Mouse (Mus musculus) cerebellum, adult 11 months (tissue): ENCODE measurements around the gene Lta.

Experiments used
- DNase-seq: peaks from one replicate; pipeline ENCODE4 v3.0.0; 2022

Gene Lta

GRCm38 (mm10) chr17:35204494-35205379 is at the start of gene Lta:
Gene Lta (minus strand): TSS chr17:35205351.
- no peak for DNase-seq

GRCm38 (mm10) chr17:35254241-35255098 is 49.3 kb upstream of the Lta start:
- DNase-seq: no peak

DNA sequence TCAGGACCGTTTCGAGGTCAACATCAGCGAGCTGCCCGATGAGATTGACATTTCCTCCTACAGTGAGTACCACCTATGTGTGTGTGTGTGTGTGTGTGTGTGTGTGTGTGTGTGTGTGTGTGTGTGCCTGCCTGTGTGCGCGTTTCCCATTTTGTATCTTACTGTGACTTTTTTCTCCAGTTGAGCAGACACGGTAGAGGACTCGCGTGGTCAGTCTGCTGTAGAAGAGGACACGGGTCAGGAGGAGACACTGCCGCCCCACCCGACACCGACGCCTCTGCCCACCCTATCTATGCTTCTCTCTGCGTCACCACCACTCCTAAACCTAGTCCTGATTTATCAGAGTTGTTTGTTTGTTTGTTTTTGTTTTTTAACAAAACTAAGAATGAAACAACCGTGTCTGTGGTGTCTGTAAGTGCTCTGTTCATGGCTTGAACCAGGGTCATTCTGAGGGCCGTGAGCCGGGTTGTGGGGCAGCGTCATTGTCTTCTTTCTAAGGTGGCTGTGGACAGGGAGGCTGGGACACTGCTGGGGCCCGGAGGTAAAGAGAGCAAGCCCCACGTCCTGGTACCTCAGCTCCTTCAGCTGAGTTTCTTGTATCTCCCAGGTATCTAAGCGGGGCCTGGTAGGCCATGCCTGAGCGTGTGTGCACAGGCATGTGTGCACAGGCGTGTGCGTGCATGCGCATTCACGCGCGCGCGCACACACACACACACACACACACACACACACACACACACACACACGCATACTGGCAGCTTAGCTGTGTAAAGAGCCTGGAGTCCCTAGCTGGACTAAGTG is 48.3 kb upstream of the Lta start:
- DNase-seq: no peak

GRCm38 (mm10) chr17:35252619-35253292 is 47.6 kb upstream of the Lta start:
- no peak for DNase-seq

DNA sequence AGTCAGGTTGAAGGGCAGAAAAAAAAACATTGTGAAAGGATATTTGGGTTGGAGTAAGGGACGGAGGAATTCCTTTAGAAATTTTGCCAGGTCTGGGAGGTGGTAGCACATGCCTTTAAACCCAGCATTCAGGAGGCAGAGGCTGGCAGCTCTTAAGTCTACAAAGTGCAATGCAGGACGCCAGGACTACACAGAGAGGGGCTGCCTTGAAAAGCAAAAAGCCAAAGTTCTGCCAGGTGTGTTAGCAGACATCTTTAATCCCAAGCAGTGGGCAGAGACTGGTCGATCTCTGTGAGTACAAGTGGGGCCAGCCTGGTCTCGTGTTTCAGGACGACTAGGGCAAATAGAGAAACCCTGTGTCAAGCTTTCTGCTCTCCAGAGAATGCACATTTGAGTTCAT is 46.8 kb upstream of the Lta start:
- no peak for DNase-seq

GRCm38 (mm10) chr17:35251162-35251719 is 46.1 kb upstream of the Lta start:
- DNase-seq: no peak

DNA sequence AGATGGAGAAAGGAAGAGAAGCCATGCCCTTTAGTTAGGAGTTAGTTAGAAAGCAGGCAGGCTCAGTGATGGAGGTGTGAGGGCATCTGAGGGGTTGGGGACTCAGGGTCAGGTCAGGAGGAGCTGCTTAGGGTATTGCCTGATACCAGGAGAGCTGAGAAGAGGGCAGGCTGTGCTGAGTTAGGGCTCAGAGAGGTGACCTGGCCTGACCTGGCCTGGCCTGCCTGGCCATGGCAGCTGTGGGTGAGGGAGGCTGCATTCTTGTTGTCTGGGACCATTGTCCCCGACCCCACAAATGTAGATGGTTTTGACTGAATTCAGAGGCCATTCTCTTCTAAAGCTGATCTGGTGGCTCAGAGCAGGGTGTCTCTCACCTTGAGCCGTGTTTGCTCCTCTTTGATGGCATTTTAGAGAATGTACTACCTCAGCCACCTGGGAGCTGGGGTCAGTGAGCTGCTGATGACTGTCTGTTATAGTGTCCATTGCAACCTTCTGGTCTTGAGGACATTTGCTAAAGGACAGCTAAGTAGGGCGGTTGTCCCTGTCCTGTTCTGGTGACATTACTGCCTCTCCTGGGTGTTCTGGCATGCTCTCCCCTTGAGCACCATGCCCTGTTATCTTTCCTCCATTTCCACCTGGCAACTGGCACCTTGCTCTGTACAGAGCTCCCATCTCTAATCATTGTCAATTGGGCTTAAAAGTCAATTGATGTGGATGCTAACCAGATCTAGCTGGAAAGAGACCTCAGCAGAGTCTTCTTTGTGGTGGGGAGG is 45.4 kb upstream of the Lta start:
- DNase-seq: no peak

DNA sequence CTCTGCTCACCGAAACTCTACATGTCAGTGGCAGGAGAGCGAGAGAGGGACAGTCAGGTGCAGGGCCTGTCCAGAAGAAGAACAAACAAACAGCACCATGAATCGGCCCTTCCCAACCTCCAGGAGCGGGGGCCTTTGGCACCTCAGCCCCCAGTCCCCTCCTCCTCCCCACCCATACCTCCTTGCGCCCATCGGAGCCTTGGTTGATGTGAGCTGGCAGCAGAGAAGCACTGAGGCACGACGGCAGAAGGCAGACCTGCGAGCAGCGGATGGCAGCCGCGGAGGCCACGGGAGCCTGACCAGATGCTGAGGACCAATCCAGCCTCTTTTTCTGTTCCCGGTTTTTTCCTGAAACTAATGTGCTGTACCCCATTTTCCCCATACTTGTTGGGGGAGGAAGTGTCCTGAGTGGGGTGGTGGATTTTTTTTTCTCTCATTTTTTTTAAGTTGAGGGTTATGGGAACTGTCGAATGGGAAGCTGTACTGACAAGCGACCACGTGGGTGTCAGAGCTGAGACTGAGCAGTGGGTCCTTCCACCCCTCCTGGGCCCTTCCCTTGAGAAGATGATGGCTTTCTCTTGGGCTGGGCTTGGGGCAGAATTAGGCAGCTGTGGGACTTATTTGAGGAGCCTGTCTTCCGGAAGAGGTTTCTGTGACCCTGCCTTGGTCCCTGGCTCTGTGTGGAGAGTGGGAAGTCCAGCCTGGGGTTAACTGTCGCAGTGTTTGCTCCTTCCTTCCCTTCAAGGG is 44.5 kb upstream of the Lta start:
- DNase-seq: no peak

DNA sequence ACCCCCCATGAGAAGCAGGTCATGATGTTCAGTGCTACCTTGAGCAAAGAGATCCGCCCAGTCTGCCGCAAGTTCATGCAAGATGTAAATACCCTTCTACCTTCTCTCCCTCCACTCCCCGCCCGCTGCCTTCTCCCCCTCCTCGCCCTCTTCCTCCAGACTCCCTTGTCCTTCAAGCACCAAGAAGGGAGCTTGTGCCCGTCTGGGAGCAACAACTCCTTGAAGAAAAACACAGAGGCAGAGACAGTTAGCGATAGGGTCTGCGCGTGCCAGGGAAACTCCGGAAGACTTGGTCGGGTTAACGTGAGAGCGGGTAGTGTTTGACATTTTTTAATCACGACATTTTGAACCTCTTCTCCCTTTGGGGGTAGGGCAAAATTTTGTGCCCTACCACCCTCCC is 43.8 kb upstream of the Lta start:
- DNase-seq: no peak

- no peak for DNase-seq
These were observed 42.0 kb upstream of the Lta start for GRCm38 (mm10) chr17:35247144-35247543.

- DNase-seq: no peak
These were observed 40.8 kb upstream of the Lta start for GRCm38 (mm10) chr17:35245731-35246623.

DNA sequence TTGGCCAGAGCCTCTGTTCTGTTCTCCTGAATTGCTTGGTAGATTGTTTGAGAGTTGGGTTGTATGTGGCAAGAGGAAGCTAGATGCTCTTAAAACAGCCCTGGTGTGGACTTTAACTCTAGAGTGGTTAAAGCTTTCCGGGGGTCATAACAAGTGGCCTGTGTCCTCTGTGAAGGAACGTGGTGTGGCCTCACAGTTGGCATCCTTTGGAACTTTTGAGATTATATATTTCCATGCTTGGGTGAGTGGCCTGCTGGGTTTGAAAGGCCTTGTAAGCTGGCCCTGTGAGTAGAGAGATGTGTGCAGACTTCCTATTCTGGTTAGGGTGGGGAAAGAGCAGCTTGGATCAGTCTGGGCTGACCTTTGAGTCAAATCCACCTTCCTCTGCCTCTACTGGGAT is 39.8 kb upstream of the Lta start:
- DNase-seq: no peak

GRCm38 (mm10) chr17:35243086-35243485 is 37.9 kb upstream of the Lta start:
- DNase-seq: peak; percentile 56

DNA sequence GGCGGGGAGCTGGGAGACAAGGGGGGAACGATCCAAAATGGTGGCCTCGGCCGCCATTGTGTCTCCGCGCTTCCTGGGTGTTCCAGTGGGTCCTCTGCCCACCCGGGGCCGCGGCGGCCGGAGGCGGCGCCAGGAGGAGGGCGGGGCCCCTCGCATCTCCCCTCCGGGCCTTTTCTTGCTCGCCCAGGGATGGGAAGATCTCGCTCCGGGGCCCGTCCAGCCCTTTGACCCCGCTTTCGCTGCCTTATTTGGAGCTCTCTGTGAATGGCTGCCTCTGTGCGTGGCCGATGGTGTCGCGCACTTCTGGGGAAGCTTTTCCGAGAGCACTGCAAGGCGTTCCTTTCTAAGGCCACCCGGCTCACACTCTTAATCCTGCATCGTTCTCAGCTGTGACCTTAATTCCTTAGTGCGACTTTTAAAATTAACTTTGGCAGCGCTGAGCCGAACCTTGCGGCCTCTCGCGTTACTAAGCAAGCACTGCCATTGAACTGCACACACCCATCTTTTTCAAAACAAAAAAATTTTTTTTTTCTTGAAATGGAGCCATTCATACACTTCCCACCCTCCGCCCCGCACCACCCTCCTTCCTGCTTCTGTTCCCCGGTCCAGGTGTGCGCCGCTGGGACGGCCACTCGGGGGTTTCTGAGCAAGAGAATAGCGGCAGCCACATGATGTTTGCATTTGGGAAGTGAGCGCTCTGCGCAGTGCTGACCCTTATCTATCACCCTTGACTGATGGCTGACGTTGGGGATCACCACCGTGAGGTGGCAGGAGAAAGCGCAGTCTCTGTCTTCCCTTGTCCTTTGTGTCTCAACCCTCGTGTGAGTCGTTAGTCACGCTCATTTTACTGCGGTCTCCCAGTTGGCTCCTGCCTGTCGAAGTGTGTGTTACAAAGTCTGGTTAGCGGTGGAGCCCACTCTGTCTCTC is 37.1 kb upstream of the Lta start:
- DNase-seq: no peak

DNA sequence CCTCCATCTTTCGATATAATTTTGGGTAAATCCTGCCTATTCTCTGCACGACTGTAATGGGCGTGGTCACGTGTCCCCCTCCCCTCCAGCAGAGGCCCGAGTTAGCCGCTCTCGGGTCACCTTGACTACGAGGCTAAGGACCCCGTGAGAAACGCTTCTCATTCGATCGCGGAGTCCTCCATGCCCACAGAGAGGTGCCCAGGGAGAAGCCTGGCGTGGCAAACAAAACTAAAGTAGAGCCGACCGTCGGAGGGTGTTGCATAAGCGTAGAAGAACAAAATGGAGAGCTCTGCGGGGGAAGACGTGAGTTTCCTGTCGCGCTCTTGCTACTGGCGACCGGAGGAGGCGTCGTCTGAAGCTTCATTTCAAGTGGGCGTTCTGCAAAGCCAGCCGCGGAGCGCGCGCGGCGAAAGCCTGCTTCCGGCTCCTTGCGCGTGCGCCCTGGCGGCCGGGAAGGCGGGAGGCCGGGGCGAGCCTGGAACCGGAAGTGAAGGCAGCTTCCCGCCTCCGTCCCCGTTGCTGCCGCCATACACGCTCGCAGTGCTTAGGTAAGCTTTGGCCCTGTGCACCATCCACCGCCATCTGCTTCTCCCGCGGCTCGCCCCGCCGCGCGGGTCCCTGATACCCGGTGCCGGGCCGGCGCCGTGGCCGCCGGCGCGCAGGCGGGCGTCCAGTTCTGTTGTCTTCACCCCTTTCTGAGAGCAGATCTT is 36.3 kb upstream of the Lta start, which contains the start of gene Ddx39b:
Ddx39b (plus strand) TSS at position 442 of the 710 bp plus-strand sequence.
- peak; percentile 95 for DNase-seq

- no peak for DNase-seq
These were observed 35.5 kb upstream of the Lta start for GRCm38 (mm10) chr17:35240384-35241304.
